Comparison of ENCODE assay signal across 21 mouse cellular contexts in the genomic region with DNA sequence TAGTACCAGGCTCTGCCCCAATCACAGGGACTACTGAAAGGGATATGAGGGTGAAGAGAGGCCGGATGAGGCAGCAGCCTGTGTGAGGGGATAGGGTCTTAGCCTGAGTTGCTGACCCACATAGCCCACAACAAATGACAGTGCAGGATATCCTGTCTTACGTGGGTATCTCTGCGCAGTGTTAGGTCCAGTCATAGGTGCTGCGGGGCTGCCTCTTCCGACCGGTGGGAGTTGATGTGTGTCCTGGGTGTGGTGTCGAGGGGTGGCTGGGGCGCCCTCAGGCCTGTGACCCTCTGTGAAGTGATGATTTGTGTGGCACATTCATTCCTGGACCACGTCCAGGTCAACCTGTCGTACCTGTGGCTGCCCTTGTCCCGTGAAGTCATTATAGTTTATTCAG. TPM values are rescaled to one million over a fixed set of nuclear protein-coding genes. Genes with fewer than 3 reads are reported as not detected.
DNase-seq lines count a peak whose midpoint lies in the region; ATAC-seq lines count a peak whose summit lies in the region.
"Had no signal": no experiment of that assay in that cellular context is flagged by ENCODE, and none has a peak within 500 bp of the region (broad histone marks: within the 10 kb centered on the region; RNA-seq: fewer than 3 reads in every experiment).

No protein-coding gene starts in this region.

- H3K4me2 ChIP-seq in limb, embryonic 15.5 days: no peak overlapping the region
- no peak overlapping the region for H3K4me2 ChIP-seq in midbrain, embryonic 13.5 days (replicated peaks)
- no peak overlapping the region for H3K4me2 ChIP-seq in midbrain, embryonic 16.5 days (ENCODE audit: low read length)
- H3K4me2 ChIP-seq in liver, embryonic 15.5 days: no peak overlapping the region
- H3K4me2 ChIP-seq: heart, embryonic 13.5 days; hindbrain, embryonic 15.5 days had no signal

- no peak overlapping the region for H3K4me3 ChIP-seq in limb, embryonic 15.5 days
- H3K4me3 ChIP-seq in limb, embryonic 10.5 days: no peak overlapping the region
- H3K4me3 ChIP-seq in midbrain, embryonic 13.5 days (replicated peaks): no peak overlapping the region
- no peak overlapping the region for H3K4me3 ChIP-seq in midbrain, embryonic 16.5 days (ENCODE audit: low read depth, low read length)
- no peak overlapping the region for H3K4me3 ChIP-seq in liver, embryonic 15.5 days (replicated peaks)
- H3K4me3 ChIP-seq: heart, adult 2 months; heart, embryonic 10.5 days; heart, embryonic 13.5 days; hindbrain, embryonic 15.5 days had no signal

- no peaks in the 10 kb centered on the region for H3K27me3 ChIP-seq in limb, embryonic 15.5 days
- H3K27me3 ChIP-seq in limb, embryonic 10.5 days (ENCODE audit: low read depth, poor library complexity, severe bottlenecking): no peaks in the 10 kb centered on the region
- H3K27me3 ChIP-seq in midbrain, embryonic 13.5 days: no peaks in the 10 kb centered on the region
- no peaks in the 10 kb centered on the region for H3K27me3 ChIP-seq in midbrain, embryonic 16.5 days (ENCODE audit: control insufficient read depth, insufficient read depth, low read depth, low read length)
- H3K27me3 ChIP-seq in liver, embryonic 15.5 days: no peaks in the 10 kb centered on the region
- H3K27me3 ChIP-seq: heart, embryonic 13.5 days; hindbrain, embryonic 15.5 days had no signal

- 82% methylated on average over 11 of the region's 11 CpGs for WGBS in limb, embryonic 15.5 days
- WGBS in limb, embryonic 10.5 days: 87% methylated on average over 11 of the region's 11 CpGs
- WGBS in midbrain, embryonic 13.5 days: 88% methylated on average over 11 of the region's 11 CpGs
- 85% methylated on average over 11 of the region's 11 CpGs for WGBS in midbrain, embryonic 16.5 days
- WGBS in liver, embryonic 15.5 days (ENCODE audit: insufficient replicate concordance): 80% methylated on average over 11 of the region's 11 CpGs

- peaks cover 10% of the 10 kb centered on the region for H3K36me3 ChIP-seq in limb, embryonic 15.5 days
- H3K36me3 ChIP-seq in limb, embryonic 10.5 days: peaks cover 8% of the 10 kb centered on the region
- peaks cover 33% of the 10 kb centered on the region for H3K36me3 ChIP-seq in midbrain, embryonic 13.5 days
- peaks cover 22% of the 10 kb centered on the region for H3K36me3 ChIP-seq in midbrain, embryonic 16.5 days (ENCODE audit: control insufficient read depth, insufficient read depth, low read length)
- H3K36me3 ChIP-seq in liver, embryonic 15.5 days (replicated peaks): peaks cover 46% of the 10 kb centered on the region

- no peak overlapping the region for H3K27ac ChIP-seq in limb, embryonic 15.5 days
- H3K27ac ChIP-seq in limb, embryonic 10.5 days: no peak overlapping the region
- H3K27ac ChIP-seq in midbrain, embryonic 13.5 days: no peak overlapping the region
- H3K27ac ChIP-seq in midbrain, embryonic 16.5 days (ENCODE audit: low read length): no peak overlapping the region
- H3K27ac ChIP-seq in liver, embryonic 15.5 days (replicated peaks): no peak overlapping the region
- H3K27ac ChIP-seq: heart, adult 2 months; heart, embryonic 10.5 days; heart, embryonic 13.5 days; hindbrain, embryonic 15.5 days had no signal

- no peak for DNase-seq in limb, embryonic 10.5 days (ENCODE audit: low spot score)
- DNase-seq in left cerebral cortex, adult 11 months (ENCODE audit: low spot score): no peak
- no peak for DNase-seq in frontal cortex, postnatal 36 days (ENCODE audit: low spot score in 2 of 2)
- DNase-seq: B cell, adult 2 months; cerebellum, adult 18-20 months; cerebellum, adult 9-10 months; cerebellum, postnatal 14 days; forebrain, postnatal 0 days; gastrocnemius, postnatal 10 days; gastrocnemius, postnatal 36 days; heart, adult 2 months; heart, postnatal 14 days; heart, postnatal 4 days had no signal

- 0 out of 2 replicates have a peak, but pooled peaks have one; percentile 58 for ATAC-seq in limb, embryonic 15.5 days (ENCODE audit: insufficient number of reproducible peaks, low FRiP score, low TSS enrichment, low read depth)
- ATAC-seq in midbrain, embryonic 13.5 days: 0 out of 2 replicates have a peak, but pooled peaks have one; percentile 43
- ATAC-seq in midbrain, embryonic 16.5 days: no peak
- peak; percentile 12; the same call in 1 of the 2 replicates for ATAC-seq in liver, embryonic 15.5 days (ENCODE audit: insufficient read depth)
- ATAC-seq: forebrain, embryonic 14.5 days; forebrain, postnatal 0 days had no signal

- no peaks in the 10 kb centered on the region for H3K9me3 ChIP-seq in limb, embryonic 15.5 days
- no peaks in the 10 kb centered on the region for H3K9me3 ChIP-seq in limb, embryonic 10.5 days (replicated peaks)
- H3K9me3 ChIP-seq in midbrain, embryonic 13.5 days: no peaks in the 10 kb centered on the region
- no peaks in the 10 kb centered on the region for H3K9me3 ChIP-seq in midbrain, embryonic 16.5 days (replicated peaks; ENCODE audit: control insufficient read depth, low read length, poor library complexity, severe bottlenecking)
- H3K9me3 ChIP-seq in liver, embryonic 15.5 days (replicated peaks): no peaks in the 10 kb centered on the region
- H3K9me3 ChIP-seq: heart, embryonic 10.5 days; heart, embryonic 13.5 days; hindbrain, embryonic 15.5 days had no signal

- no peak overlapping the region for H3K9ac ChIP-seq in limb, embryonic 15.5 days
- H3K9ac ChIP-seq in midbrain, embryonic 13.5 days (replicated peaks): no peak overlapping the region
- no peak overlapping the region for H3K9ac ChIP-seq in midbrain, embryonic 16.5 days (ENCODE audit: low read depth, low read length)
- H3K9ac ChIP-seq in liver, embryonic 15.5 days: no peak overlapping the region
- H3K9ac ChIP-seq: forebrain, postnatal 0 days; heart, embryonic 13.5 days; hindbrain, embryonic 15.5 days had no signal

- no peaks in the 10 kb centered on the region for H3K4me1 ChIP-seq in limb, embryonic 15.5 days
- peaks cover 6% of the 10 kb centered on the region for H3K4me1 ChIP-seq in limb, embryonic 10.5 days
- no peaks in the 10 kb centered on the region for H3K4me1 ChIP-seq in midbrain, embryonic 13.5 days (replicated peaks)
- no peaks in the 10 kb centered on the region for H3K4me1 ChIP-seq in midbrain, embryonic 16.5 days (ENCODE audit: control insufficient read depth, insufficient read depth, low read length)
- H3K4me1 ChIP-seq in liver, embryonic 15.5 days (replicated peaks): peaks cover 32% of the 10 kb centered on the region
- H3K4me1 ChIP-seq: heart, embryonic 10.5 days; heart, embryonic 13.5 days; hindbrain, embryonic 15.5 days had no signal

RNA-seq across cellular contexts. Expression of gene Tpbgl, which starts 20.6 kb away (rescaled TPM):
- polyA plus RNA-seq in limb, embryonic 15.5 days (2015; fragmentation: Nextera tagmentation; extraction: Ambion mirVana): 1.0 and 1.1 TPM in 2 replicates
- 0.05 TPM in 1 of 2 replicates, not detected in the other for polyA plus RNA-seq in limb, embryonic 10.5 days (2016; fragmentation: Nextera tagmentation; extraction: Ambion mirVana)
- 0.64 and 1.0 TPM in 2 replicates for polyA plus RNA-seq in midbrain, embryonic 13.5 days (2015; fragmentation: Nextera tagmentation; extraction: Ambion mirVana)
- polyA plus RNA-seq in midbrain, embryonic 16.5 days (2015; fragmentation: Nextera tagmentation; extraction: Ambion mirVana): 1.1 and 1.6 TPM in 2 replicates
- 0.41 and 0.44 TPM in 2 replicates for polyA plus RNA-seq in liver, embryonic 15.5 days (2015; fragmentation: Nextera tagmentation; extraction: Ambion mirVana)
